Mouse (Mus musculus): ENCODE measurements around the gene Jagn1. TPM values are rescaled to one million over a fixed set of nuclear protein-coding genes. Genes with fewer than 3 reads are reported as not detected.

Jagn1 gene
- polyA plus RNA-seq, 2 experiments = 61.0 to 82.8 TPM

DNA sequence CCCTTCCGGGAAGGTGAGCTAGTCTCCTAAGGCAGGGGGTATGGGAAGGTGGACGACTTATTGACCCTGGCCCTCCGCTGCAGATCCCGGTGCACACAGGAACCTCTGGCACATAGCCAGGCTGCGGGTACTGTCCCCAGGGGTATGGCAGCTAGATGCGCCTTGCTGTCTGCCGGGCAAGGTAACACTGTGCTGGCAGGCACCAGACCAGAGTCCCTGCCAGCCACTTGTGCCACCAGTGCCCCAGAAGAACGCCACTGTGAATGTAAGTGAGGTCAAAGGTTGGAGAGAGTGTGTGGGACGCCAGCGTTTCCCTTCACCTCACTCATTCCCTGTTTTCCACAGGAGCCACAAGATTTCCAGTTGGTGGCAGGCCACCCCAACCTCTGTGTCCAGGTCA is 36.5 kb downstream of the Jagn1 start:
- no peak for TF ChIP-seq POLR2A (IDR thresholded peaks at IDR 0.05; ENCODE audit: borderline replicate concordance, extremely low read depth, insufficient read depth, insufficient read length)
- Histone ChIP-seq H3K4me2 (replicated peaks; ENCODE audit: low read depth, low read length, severe bottlenecking) (no peak overlapping the region), H3K27me3 (ENCODE audit: control insufficient read depth, insufficient read depth, low read length) (peaks cover 26% of the 10 kb centered on the region), H3K27ac (replicated peaks; ENCODE audit: low read depth, low read length) (no peak overlapping the region), H3K4me3 (replicated peaks; ENCODE audit: low read length) (no peak overlapping the region), H3K9me3 (ENCODE audit: control insufficient read depth, low read length) (no peaks in the 10 kb centered on the region), H3K36me3 (ENCODE audit: control insufficient read depth, insufficient read depth, low read length) (no peaks in the 10 kb centered on the region), H3K4me1 (ENCODE audit: control insufficient read depth, insufficient read depth, low read length) (peaks cover 2% of the 10 kb centered on the region; the same call in 1 of the 2 replicates), H3K9ac (ENCODE audit: low read depth, low read length, severe bottlenecking) (no peak overlapping the region)
- no peak for DNase-seq (ENCODE audit: low spot score)
- 84% methylated on average over 10 of the region's 10 CpGs for whole genome bisulfite sequencing
- ATAC-seq (ENCODE audit: low FRiP score, low read depth) = no peak

- Histone ChIP-seq H3K4me2 (replicated peaks; ENCODE audit: low read depth, low read length, severe bottlenecking) (no peak overlapping the region), H3K9ac (ENCODE audit: low read depth, low read length, severe bottlenecking) (no peak overlapping the region), H3K4me1 (ENCODE audit: control insufficient read depth, insufficient read depth, low read length) (peaks cover 3% of the 10 kb centered on the region; the same call in 1 of the 2 replicates), H3K27ac (replicated peaks; ENCODE audit: low read depth, low read length) (no peak overlapping the region), H3K36me3 (ENCODE audit: control insufficient read depth, insufficient read depth, low read length) (no peaks in the 10 kb centered on the region), H3K9me3 (ENCODE audit: control insufficient read depth, low read length) (no peaks in the 10 kb centered on the region), H3K27me3 (ENCODE audit: control insufficient read depth, insufficient read depth, low read length) (peaks cover 26% of the 10 kb centered on the region), H3K4me3 (replicated peaks; ENCODE audit: low read length) (no peak overlapping the region)
- no peak for TF ChIP-seq POLR2A (IDR thresholded peaks at IDR 0.05; ENCODE audit: borderline replicate concordance, extremely low read depth, insufficient read depth, insufficient read length)
- DNase-seq (ENCODE audit: low spot score) (no peak), ATAC-seq (ENCODE audit: low FRiP score, low read depth) (no peak)
- WGBS = 52% methylated on average over 18 of the region's 18 CpGs
Observed at GRCm38 (mm10) chr6:113480555-113481373, 38.4 kb downstream of the Jagn1 start.

GRCm38 (mm10) chr6:113482477-113483099 is 40.2 kb downstream of the Jagn1 start:
- Histone ChIP-seq H3K9ac (ENCODE audit: low read depth, low read length, severe bottlenecking) (peak overlapping the region; percentile 37), H3K9me3 (ENCODE audit: control insufficient read depth, low read length) (no peaks in the 10 kb centered on the region), H3K4me3 (replicated peaks; ENCODE audit: low read length) (peak overlapping the region; percentile 41), H3K4me2 (replicated peaks; ENCODE audit: low read depth, low read length, severe bottlenecking) (peak overlapping the region; percentile 69), H3K27ac (replicated peaks; ENCODE audit: low read depth, low read length) (0 out of 2 replicates have a peak overlapping the region, but pooled peaks have one; percentile 3), H3K27me3 (ENCODE audit: control insufficient read depth, insufficient read depth, low read length) (peaks cover 26% of the 10 kb centered on the region), H3K4me1 (ENCODE audit: control insufficient read depth, insufficient read depth, low read length) (peaks cover 8% of the 10 kb centered on the region; the same call in 1 of the 2 replicates), H3K36me3 (ENCODE audit: control insufficient read depth, insufficient read depth, low read length) (no peaks in the 10 kb centered on the region)
- peak; percentile 21 for ATAC-seq (ENCODE audit: low FRiP score, low read depth)
- no peak for TF ChIP-seq POLR2A (IDR thresholded peaks at IDR 0.05; ENCODE audit: borderline replicate concordance, extremely low read depth, insufficient read depth, insufficient read length)
- no peak for DNase-seq (ENCODE audit: low spot score)
- WGBS = 3% methylated on average over 49 of the region's 65 CpGs

DNA sequence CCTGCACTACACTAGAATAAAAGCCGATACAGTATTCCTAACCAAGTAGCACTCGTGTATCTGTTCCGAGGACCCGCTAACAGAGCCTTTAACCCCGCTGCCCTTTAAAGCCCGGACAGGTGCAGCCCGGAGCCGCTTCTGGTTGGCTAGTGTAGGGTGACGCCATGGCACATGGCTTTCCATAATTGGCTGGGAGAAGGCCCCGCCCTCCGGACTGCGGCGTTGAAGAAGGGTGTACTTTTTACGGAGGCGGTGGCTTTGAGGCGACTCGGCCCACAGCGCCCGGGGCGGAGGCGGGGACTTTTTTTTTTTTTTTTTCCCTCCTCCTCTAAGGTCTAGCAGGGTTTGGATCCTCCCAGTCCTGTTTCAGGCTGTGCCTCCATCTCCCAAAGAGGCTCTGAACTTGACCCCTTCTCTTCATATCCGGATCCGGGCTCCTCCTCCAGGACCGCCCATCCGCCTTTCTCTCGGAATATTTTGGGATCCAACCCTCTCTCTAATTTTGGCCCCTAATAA is 40.8 kb downstream of the Jagn1 start, which contains the start of gene Creld1:
TSS of gene Creld1 (plus strand) at position 198 of the 516 bp plus-strand sequence.
- Histone ChIP-seq H3K9me3 (ENCODE audit: control insufficient read depth, low read length) (no peaks in the 10 kb centered on the region), H3K36me3 (ENCODE audit: control insufficient read depth, insufficient read depth, low read length) (no peaks in the 10 kb centered on the region), H3K4me3 (replicated peaks; ENCODE audit: low read length) (peak within 1 kb of the TSS; percentile 41), H3K9ac (ENCODE audit: low read depth, low read length, severe bottlenecking) (peak within 1 kb of the TSS; percentile 44), H3K4me1 (ENCODE audit: control insufficient read depth, insufficient read depth, low read length) (peaks cover 8% of the 10 kb centered on the region; the same call in 1 of the 2 replicates), H3K27ac (replicated peaks; ENCODE audit: low read depth, low read length) (0 out of 2 replicates have a peak within 1 kb of the TSS, but pooled peaks have one; percentile 3), H3K27me3 (ENCODE audit: control insufficient read depth, insufficient read depth, low read length) (peaks cover 26% of the 10 kb centered on the region), H3K4me2 (replicated peaks; ENCODE audit: low read depth, low read length, severe bottlenecking) (peak within 1 kb of the TSS; percentile 69)
- TF ChIP-seq POLR2A (IDR thresholded peaks at IDR 0.05; ENCODE audit: borderline replicate concordance, extremely low read depth, insufficient read depth, insufficient read length) = no peak
- WGBS = 2% methylated on average over 26 of the region's 26 CpGs
- ATAC-seq (ENCODE audit: low FRiP score, low read depth) (peak; percentile 94), DNase-seq (ENCODE audit: low spot score) (peak; percentile 91)

DNA sequence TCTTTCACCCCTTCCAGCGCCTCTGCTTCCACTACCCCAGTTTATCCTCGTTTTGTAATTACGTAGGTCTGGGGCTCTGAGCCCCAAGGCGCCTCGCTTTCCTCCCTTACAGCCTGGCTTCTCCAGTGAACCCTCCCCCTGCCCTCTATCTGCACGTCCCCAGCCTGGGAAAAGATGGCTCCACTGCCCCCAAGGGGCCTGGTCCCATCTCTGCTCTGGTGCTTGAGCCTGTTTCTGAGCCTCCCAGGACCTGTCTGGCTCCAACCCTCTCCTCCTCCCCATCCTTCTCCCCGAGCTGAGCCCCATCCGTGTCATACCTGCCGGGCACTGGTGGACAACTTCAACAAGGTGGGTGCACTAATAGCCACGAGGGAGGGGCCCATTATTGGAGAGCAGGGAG is 41.4 kb downstream of the Jagn1 start:
- ATAC-seq (ENCODE audit: low FRiP score, low read depth) (no peak), DNase-seq (ENCODE audit: low spot score) (no peak)
- Histone ChIP-seq H3K4me2 (replicated peaks; ENCODE audit: low read depth, low read length, severe bottlenecking) (peak overlapping the region; percentile 69), H3K27me3 (ENCODE audit: control insufficient read depth, insufficient read depth, low read length) (peaks cover 26% of the 10 kb centered on the region), H3K4me3 (replicated peaks; ENCODE audit: low read length) (peak overlapping the region; percentile 41), H3K36me3 (ENCODE audit: control insufficient read depth, insufficient read depth, low read length) (no peaks in the 10 kb centered on the region), H3K4me1 (ENCODE audit: control insufficient read depth, insufficient read depth, low read length) (peaks cover 8% of the 10 kb centered on the region; the same call in 1 of the 2 replicates), H3K9ac (ENCODE audit: low read depth, low read length, severe bottlenecking) (peak overlapping the region; percentile 44), H3K27ac (replicated peaks; ENCODE audit: low read depth, low read length) (no peak overlapping the region), H3K9me3 (ENCODE audit: control insufficient read depth, low read length) (no peaks in the 10 kb centered on the region)
- TF ChIP-seq POLR2A (IDR thresholded peaks at IDR 0.05; ENCODE audit: borderline replicate concordance, extremely low read depth, insufficient read depth, insufficient read length) = no peak
- 11% methylated on average over 10 of the region's 10 CpGs for WGBS

Measured in limb, embryonic 14.5 days (tissue).